Mouse (Mus musculus) stomach, postnatal 0 days (tissue): ENCODE measurements at regions not wholly inside any gene's neighbourhood (a gene's known extent, or its start where the extent isn't known, plus 50 kb on each side); places are given as distances from the start of the nearest gene placed in this dataset.

Source experiments
- ATAC-seq: fragments of 200-750 bp; cut with Nextera tagmentation; 2 replicates; pipeline ENCODE4 v1.8.0; 2017; ENCODE audit not compliant: low FRiP score, low TSS enrichment
- DNase-seq: peaks from one replicate; pipeline ENCODE4 v3.0.0-alpha.2; 2016; ENCODE audit warnings: low spot score
- H3K27ac ChIP-seq: fragments of 300-500 bp; sonication (generic); replicated peaks from 2 replicates; pipeline ENCODE4 v1.5.1; 2014; ENCODE audit warnings: mild to moderate bottlenecking, control low read depth
- H3K27me3 ChIP-seq: fragments of 300-500 bp; sonication (generic); 2 replicates; pipeline ENCODE4 v1.6.1; 2014; ENCODE audit warnings: low read length; ENCODE audit not compliant: control insufficient read depth, insufficient read depth
- H3K36me3 ChIP-seq: fragments of 300-500 bp; sonication (generic); 2 replicates; pipeline ENCODE4 v1.6.1; 2014; ENCODE audit warnings: low read length, mixed read lengths; ENCODE audit not compliant: control insufficient read depth, insufficient read depth
- H3K4me1 ChIP-seq: fragments of 300-500 bp; sonication (generic); replicated peaks from 2 replicates; pipeline ENCODE4 v1.6.1; 2014; ENCODE audit warnings: antibody characterized with exemption; ENCODE audit not compliant: control insufficient read depth, insufficient read depth
- H3K4me2 ChIP-seq: fragments of 300-500 bp; sonication (generic); replicated peaks from 2 replicates; pipeline ENCODE4 v1.6.1; 2014; ENCODE audit warnings: low read depth, mild to moderate bottlenecking, control low read depth, moderate library complexity
- H3K4me3 ChIP-seq: fragments of 300-500 bp; sonication (generic); 2 replicates; pipeline ENCODE4 v1.5.1; 2014; ENCODE audit warnings: low read depth, low read length, control low read depth
- H3K9ac ChIP-seq: fragments of 300-500 bp; sonication (generic); 2 replicates; pipeline ENCODE4 v1.6.1; 2014; ENCODE audit warnings: mild to moderate bottlenecking, low read length, control low read depth, mixed read lengths
- H3K9me3 ChIP-seq: fragments of 300-500 bp; sonication (generic); 2 replicates; pipeline ENCODE4 v1.6.1; 2016; ENCODE audit warnings: low read length; ENCODE audit not compliant: control insufficient read depth
- CTCF ChIP-seq: IDR thresholded peaks from 2 replicates; pipeline ENCODE4 v1.5.1; 2016; ENCODE audit warnings: antibody characterized with exemption, low read depth, mild to moderate bottlenecking, moderate library complexity
- EP300 ChIP-seq: optimal IDR thresholded peaks from 2 replicates; pipeline ENCODE3; 2016; ENCODE audit warnings: antibody characterized with exemption
- WGBS: fragments of 180-500 bp; shearing (Covaris S2); extraction: QIAGEN DNeasy Blood & Tissue Kit; methylation state at CpG from one replicate; pipeline ENCODE4 v1.1.7; 2014; 5-methylcytosine and 5-hydroxymethylcytosine counted together

DNA sequence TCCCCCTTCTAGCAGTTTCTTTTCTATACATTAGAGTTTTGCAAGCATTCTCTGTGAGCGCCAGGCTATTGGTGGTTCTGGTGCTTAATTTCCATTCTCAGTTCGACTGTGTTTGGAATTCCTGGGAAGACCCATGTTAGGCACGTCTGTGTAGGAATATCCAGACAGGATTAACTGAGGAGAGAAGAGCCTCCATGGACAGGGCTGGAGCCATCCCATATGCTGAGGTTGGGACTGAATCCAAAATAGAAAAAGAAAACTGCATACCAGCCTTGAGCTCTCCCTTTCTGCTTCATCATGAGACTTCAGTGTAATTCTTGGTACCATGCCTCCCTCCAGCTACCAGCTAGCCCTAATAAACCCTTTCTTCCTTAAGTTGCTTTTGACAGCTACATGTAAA lies 595.3 kb downstream of the Dok5 start:
- ATAC-seq = no peak
- TF ChIP-seq CTCF (no peak), EP300 (no peak)
- H3K4me2 ChIP-seq = no peak overlapping the region
- H3K9ac ChIP-seq = no peak overlapping the region
- H3K4me1 ChIP-seq = no peaks in the 10 kb centered on the region
- 44% methylated on average over 3 of the region's 3 CpGs for WGBS
- H3K4me3 ChIP-seq = no peak overlapping the region
- H3K27me3 ChIP-seq = no peaks in the 10 kb centered on the region
- no peak overlapping the region for H3K27ac ChIP-seq
- no peaks in the 10 kb centered on the region for H3K36me3 ChIP-seq
- no peaks in the 10 kb centered on the region for H3K9me3 ChIP-seq
- DNase-seq = no peak

DNA sequence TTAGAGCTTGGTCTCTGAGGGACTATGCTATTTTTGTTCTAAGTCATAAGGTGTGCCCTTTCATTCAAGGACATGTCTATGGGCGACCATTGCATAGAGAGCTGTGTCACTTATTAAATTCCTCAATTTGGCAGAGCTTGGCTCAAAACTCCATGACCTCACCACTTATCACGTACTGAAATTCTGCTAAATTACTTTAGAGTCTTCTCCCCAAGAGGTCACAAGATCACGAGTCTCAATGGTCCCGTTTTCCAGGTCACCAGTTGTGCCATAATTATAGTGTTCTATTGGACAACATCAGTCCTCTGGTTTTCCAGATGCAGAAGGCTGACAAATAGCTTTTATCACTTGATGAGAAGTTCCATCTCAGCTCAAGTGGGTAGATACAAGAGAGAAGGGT lies 576.9 kb downstream of the Dok5 start:
- H3K4me1 ChIP-seq = no peaks in the 10 kb centered on the region
- 85% methylated on average over 4 of the region's 4 CpGs for WGBS
- no peak overlapping the region for H3K4me2 ChIP-seq
- no peak overlapping the region for H3K9ac ChIP-seq
- ATAC-seq (no peak), DNase-seq (no peak)
- no peaks in the 10 kb centered on the region for H3K36me3 ChIP-seq
- H3K9me3 ChIP-seq = no peaks in the 10 kb centered on the region
- H3K27ac ChIP-seq = no peak overlapping the region
- TF ChIP-seq EP300 (no peak), CTCF (no peak)
- H3K4me3 ChIP-seq = no peak overlapping the region
- H3K27me3 ChIP-seq = no peaks in the 10 kb centered on the region

DNA sequence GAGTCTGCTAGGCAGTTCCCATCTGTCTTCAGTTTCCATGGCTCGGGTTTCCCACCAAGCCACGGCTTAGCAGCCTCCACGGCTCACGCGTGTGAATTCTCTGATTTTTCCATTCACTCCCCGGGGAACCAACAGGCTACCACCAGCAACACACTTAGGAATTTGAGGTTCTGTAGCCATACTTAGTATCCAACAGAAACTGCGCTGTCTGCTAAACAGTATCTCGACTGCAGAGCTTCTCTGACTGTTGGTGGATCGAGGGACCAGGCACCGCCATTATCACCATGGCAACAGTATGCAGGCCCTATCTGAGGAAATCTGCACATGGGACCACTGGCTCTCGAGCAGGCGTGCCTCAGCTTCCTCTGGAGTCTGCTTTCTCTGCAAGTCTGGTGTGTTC lies 574.4 kb downstream of the Dok5 start:
- 54% methylated on average over 12 of the region's 12 CpGs for WGBS
- Histone ChIP-seq H3K4me1 (no peaks in the 10 kb centered on the region), H3K4me3 (no peak overlapping the region)

DNA sequence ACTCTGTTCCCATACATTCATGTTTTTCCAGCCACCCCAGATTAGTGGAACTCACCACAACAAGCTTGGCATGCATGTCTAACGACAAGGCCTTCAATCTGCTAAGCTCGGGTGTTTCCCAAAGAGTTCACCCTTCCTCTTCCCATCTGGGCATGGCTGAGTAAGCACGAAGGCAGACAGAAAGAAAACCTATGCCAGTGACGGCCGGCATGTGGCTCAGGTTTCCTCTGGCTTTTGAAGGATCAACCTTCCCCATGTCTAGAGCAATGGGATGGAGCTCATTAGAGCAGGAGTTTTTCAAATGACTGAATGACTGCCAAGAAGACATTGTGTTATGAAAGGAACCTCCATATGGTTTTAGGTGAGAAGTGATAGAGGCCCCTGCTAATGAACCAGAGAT lies 566.9 kb downstream of the Dok5 start:
- Histone ChIP-seq H3K27ac (no peak overlapping the region), H3K4me1 (no peaks in the 10 kb centered on the region), H3K36me3 (no peaks in the 10 kb centered on the region), H3K27me3 (no peaks in the 10 kb centered on the region), H3K9me3 (no peaks in the 10 kb centered on the region), H3K4me2 (no peak overlapping the region), H3K4me3 (no peak overlapping the region), H3K9ac (no peak overlapping the region)
- 74% methylated on average over 5 of the region's 5 CpGs for WGBS
- ATAC-seq = no peak
- TF ChIP-seq CTCF = no peak
- TF ChIP-seq EP300 = no peak
- DNase-seq = no peak

More for the DNA sequence above, 574.4 kb downstream of the Dok5 start:
- H3K27me3 ChIP-seq = no peaks in the 10 kb centered on the region
- no peak overlapping the region for H3K27ac ChIP-seq
- DNase-seq = no peak
- TF ChIP-seq CTCF = no peak
- no peak for TF ChIP-seq EP300
- H3K4me2 ChIP-seq = no peak overlapping the region
- ATAC-seq = no peak
- no peaks in the 10 kb centered on the region for H3K9me3 ChIP-seq
- H3K9ac ChIP-seq = no peak overlapping the region
- H3K36me3 ChIP-seq = no peaks in the 10 kb centered on the region

DNA sequence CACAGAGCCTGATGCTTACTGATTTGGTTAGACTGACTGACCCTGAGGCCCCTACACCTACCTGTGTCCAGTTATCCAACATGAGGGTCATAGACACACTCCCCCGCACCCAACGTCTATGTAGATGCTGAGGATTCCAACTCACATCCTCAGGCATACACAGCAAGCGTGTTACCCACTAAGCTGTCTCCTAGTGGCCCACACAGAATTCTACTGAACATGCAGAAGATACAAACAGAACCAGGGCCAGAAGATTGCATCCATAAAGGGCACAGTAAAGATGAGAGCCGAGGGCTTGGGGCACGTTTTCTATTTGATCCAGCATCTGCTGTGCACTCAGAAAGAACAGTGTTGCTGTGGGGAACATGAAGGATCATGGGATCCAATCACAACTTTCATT lies 564.0 kb downstream of the Dok5 start:
- Histone ChIP-seq H3K27ac (no peak overlapping the region), H3K4me2 (no peak overlapping the region), H3K36me3 (no peaks in the 10 kb centered on the region), H3K4me3 (no peak overlapping the region), H3K9me3 (no peaks in the 10 kb centered on the region), H3K9ac (no peak overlapping the region), H3K4me1 (no peaks in the 10 kb centered on the region), H3K27me3 (no peaks in the 10 kb centered on the region)
- no peak for DNase-seq
- WGBS = 83% methylated on average over 5 of the region's 5 CpGs
- no peak for ATAC-seq
- TF ChIP-seq EP300 = no peak
- TF ChIP-seq CTCF = no peak

DNA sequence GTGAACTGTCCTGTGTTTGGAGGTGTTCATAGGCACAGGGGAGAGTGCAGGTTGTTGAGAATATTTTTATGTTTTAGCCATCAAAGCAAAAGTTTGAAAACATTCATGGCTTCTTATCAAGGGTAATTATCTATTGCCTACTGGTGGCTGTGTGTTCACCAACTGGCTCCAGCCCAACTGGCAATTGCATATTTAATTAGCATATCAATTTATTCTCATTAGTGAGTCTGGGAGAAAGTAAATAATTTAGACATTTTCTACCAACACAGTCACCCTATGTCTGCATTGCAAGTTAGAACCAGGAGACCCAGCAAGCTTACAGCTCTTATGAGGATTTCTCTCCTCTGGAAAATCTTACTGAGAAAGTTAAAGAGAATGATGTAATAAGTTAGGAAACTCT lies 561.0 kb downstream of the Dok5 start:
- TF ChIP-seq CTCF = no peak
- no peak for TF ChIP-seq EP300
- no peak for ATAC-seq
- no peaks in the 10 kb centered on the region for H3K9me3 ChIP-seq
- no peak overlapping the region for H3K27ac ChIP-seq
- no peak overlapping the region for H3K9ac ChIP-seq
- DNase-seq = no peak
- H3K4me1 ChIP-seq = no peaks in the 10 kb centered on the region
- no peaks in the 10 kb centered on the region for H3K27me3 ChIP-seq
- no peaks in the 10 kb centered on the region for H3K36me3 ChIP-seq
- H3K4me3 ChIP-seq = no peak overlapping the region
- no peak overlapping the region for H3K4me2 ChIP-seq
